Mouse (Mus musculus) liver, embryonic 14.5 days (tissue): ENCODE data around the gene Pigf. TPM values are rescaled to one million over a fixed set of nuclear protein-coding genes. Genes with fewer than 3 reads are reported as not detected.
A peak's percentile ranks its signal among the peaks of the same experiment; 100 is the strongest.
"Not testable (repeated sequence)": the region's sequence is repeated elsewhere in the genome, so short reads cannot be mapped to it uniquely, and the experiment has no call there.

ENCODE experiments used
- ATAC-seq: fragments of 200-750 bp; cut with Nextera tagmentation; 2 replicates; pipeline ENCODE4 v1.8.0; 2017; ENCODE audit warnings: moderate number of reproducible peaks, mild to moderate bottlenecking, moderate library complexity; ENCODE audit not compliant: insufficient read depth
- DNase-seq, 3 experiments: peaks; one replicate each; pipeline ENCODE4 v3.0.0-alpha.2; 2012 to 2013; ENCODE audit warnings: low read depth in 3 of 3, low spot score in 3 of 3
- H3K27ac ChIP-seq: fragments of 300-500 bp; sonication (generic); 2 replicates; pipeline ENCODE4 v1.5.1; 2014; ENCODE audit warnings: moderate library complexity, mild to moderate bottlenecking, control low read depth, inconsistent platforms
- H3K27me3 ChIP-seq: fragments of 300-500 bp; sonication (generic); 2 replicates; pipeline ENCODE4 v1.6.1; 2014; ENCODE audit warnings: mild to moderate bottlenecking, low read length, moderate library complexity; ENCODE audit not compliant: control insufficient read depth, insufficient read depth
- H3K36me3 ChIP-seq: fragments of 300-500 bp; sonication (generic); replicated peaks from 2 replicates; pipeline ENCODE4 v1.6.1; 2014; ENCODE audit warnings: low read depth; ENCODE audit not compliant: control insufficient read depth, insufficient read depth
- H3K4me1 ChIP-seq, 2 experiments: fragments of 200-500 bp in 1 of 2; fragments of 300-500 bp in 1 of 2; sonication (generic) in 1 of 2; replicated peaks; 2 replicates each; pipeline ENCODE4 v1.6.1; 2012 to 2014; ENCODE audit warnings: antibody characterized with exemption in 1 of 2, inconsistent platforms in 1 of 2, low read length in 1 of 2; ENCODE audit not compliant: control insufficient read depth in 2 of 2, insufficient read depth in 2 of 2
- H3K4me2 ChIP-seq: fragments of 300-500 bp; sonication (generic); 2 replicates; pipeline ENCODE4 v1.6.1; 2014; ENCODE audit warnings: low read depth, mild to moderate bottlenecking, control low read depth, moderate library complexity
- H3K4me3 ChIP-seq, 2 experiments: fragments of 200-500 bp in 1 of 2; fragments of 300-500 bp in 1 of 2; sonication (generic) in 1 of 2; 2 replicates each; pipeline ENCODE4 v1.5.1; 2012 to 2014; ENCODE audit warnings: low read depth in 2 of 2, low read length in 2 of 2, mild to moderate bottlenecking in 2 of 2, control low read depth in 1 of 2, inconsistent platforms in 1 of 2, moderate library complexity in 1 of 2; ENCODE audit not compliant: insufficient read depth in 1 of 2
- H3K9ac ChIP-seq: fragments of 300-500 bp; sonication (generic); replicated peaks from 2 replicates; pipeline ENCODE4 v1.6.1; 2014; ENCODE audit warnings: mild to moderate bottlenecking, control low read depth, moderate library complexity
- H3K9me3 ChIP-seq: fragments of 300-500 bp; sonication (generic); 2 replicates; pipeline ENCODE4 v1.6.1; 2016; ENCODE audit warnings: low read length, mixed read lengths; ENCODE audit not compliant: control insufficient read depth
- CTCF ChIP-seq: IDR thresholded peaks from 2 replicates; pipeline ENCODE4 v1.5.1; 2016; ENCODE audit warnings: antibody characterized with exemption, low read depth, control low read depth
- EP300 ChIP-seq: IDR thresholded peaks from 2 replicates; pipeline ENCODE4 v1.6.1; 2016; ENCODE audit warnings: antibody characterized with exemption, low read depth
- WGBS: fragments of 180-500 bp; shearing (Covaris S2); extraction: QIAGEN DNeasy Blood & Tissue Kit; methylation state at CpG from one replicate; pipeline ENCODE4 v1.1.7; 2014; ENCODE audit not compliant: insufficient replicate concordance; 5-methylcytosine and 5-hydroxymethylcytosine counted together
- polyA plus RNA-seq, 2 experiments: library from polyadenylated mRNA; depleted of rRNA in 1 of 2; stranded (reverse) in 1 of 2; unstranded in 1 of 2; fragments of >200 nt; fragmentation: Nextera tagmentation in 1 of 2; extraction: Ambion mirVana in 1 of 2; gene quantifications; 2 replicates each; pipeline versions ENCODE4 v1.2.1 to v1.2.3; 2012 to 2014

Gene Pigf
- polyA plus RNA-seq (2012; rRNA removed) (6.8 and 8.7 TPM in 2 replicates), polyA plus RNA-seq (2014; fragmentation: Nextera tagmentation; extraction: Ambion mirVana) (14.6 and 16.1 TPM in 2 replicates)

GRCm38 (mm10) chr17:87025269-87025949, at the start of gene Pigf, which contains the start of gene Cript:
Gene Pigf (minus strand): TSS chr17:87025406.
Gene Cript (plus strand): TSS chr17:87025550.
- H3K27ac ChIP-seq: peak within 1 kb of the TSS; percentile 41
- H3K27me3 ChIP-seq: no peaks in the 10 kb centered on the region
- no peaks in the 10 kb centered on the region for H3K36me3 ChIP-seq
- peak within 1 kb of the TSS; percentile 82 for H3K4me2 ChIP-seq
- peak; percentile 99 for ATAC-seq
- peak within 1 kb of the TSS; percentile 81 for H3K9ac ChIP-seq
- no peaks in the 10 kb centered on the region for H3K9me3 ChIP-seq
- DNase-seq: peak; percentile 96 to 97 (median 96)
- peak within 1 kb of the TSS; percentile 89 to 97 for H3K4me3 ChIP-seq
- no peak for TF ChIP-seq EP300
- TF ChIP-seq CTCF: 0 out of 2 replicates have a peak, but pooled peaks have one; percentile 9
- peaks cover 6 to 15% of the 10 kb centered on the region in 2 experiments for H3K4me1 ChIP-seq
- WGBS: under 1% methylated on average over 43 of the region's 43 CpGs

- Histone ChIP-seq H3K4me3 (no peak overlapping the region), H3K27ac (no peak overlapping the region), H3K27me3 (no peaks in the 10 kb centered on the region), H3K9me3 (no peaks in the 10 kb centered on the region), H3K36me3 (no peaks in the 10 kb centered on the region), H3K4me2 (no peak overlapping the region), H3K4me1 (no peaks in the 10 kb centered on the region), H3K9ac (no peak overlapping the region)
- no peak for DNase-seq
- no peak for ATAC-seq
- no peak for TF ChIP-seq EP300
- no peak for TF ChIP-seq CTCF
Measured at GRCm38 (mm10) chr17:87073470-87073869, 48.3 kb upstream of the Pigf start.

DNA sequence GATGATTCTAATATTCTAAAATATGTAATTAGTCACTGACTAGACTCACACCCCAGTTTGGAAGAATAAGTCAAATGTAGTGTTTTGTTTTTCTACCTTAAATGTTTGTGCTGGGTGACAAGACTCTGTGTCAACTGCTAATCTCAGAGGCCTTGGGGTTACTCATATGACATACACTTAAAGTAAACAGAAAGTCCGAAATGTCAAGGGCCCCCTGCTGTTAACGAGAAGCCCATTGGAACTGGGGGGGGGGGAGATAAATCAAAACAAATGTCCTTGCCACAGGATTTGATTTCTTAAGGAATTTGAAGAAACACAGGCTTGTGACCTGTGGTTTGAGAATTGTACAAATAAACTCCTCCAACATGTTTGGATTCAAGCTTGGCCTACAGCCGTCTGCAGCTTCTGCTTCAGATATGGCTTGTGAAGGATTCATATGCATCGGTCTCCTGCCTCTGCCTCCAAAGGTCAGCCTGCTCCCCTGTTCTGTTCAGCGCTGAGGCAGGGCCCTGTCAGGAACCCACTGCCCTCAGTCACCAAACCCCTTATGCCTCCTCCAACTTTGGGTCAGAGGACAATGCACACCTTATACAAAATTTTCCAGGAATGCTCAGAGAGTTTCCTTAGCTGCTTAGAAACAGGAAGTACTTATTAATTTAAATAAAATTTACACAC, 47.7 kb upstream of the Pigf start:
- no peak for TF ChIP-seq EP300
- TF ChIP-seq CTCF: no peak
- no peaks in the 10 kb centered on the region for H3K4me1 ChIP-seq
- H3K4me2 ChIP-seq: no peak overlapping the region
- DNase-seq (no peak), ATAC-seq (no peak)
- no peaks in the 10 kb centered on the region for H3K36me3 ChIP-seq
- H3K9me3 ChIP-seq: no peaks in the 10 kb centered on the region
- H3K9ac ChIP-seq: no peak overlapping the region
- 72% methylated on average over 5 of the region's 5 CpGs for WGBS
- no peak overlapping the region for H3K27ac ChIP-seq
- no peaks in the 10 kb centered on the region for H3K27me3 ChIP-seq
- H3K4me3 ChIP-seq: no peak overlapping the region

DNA sequence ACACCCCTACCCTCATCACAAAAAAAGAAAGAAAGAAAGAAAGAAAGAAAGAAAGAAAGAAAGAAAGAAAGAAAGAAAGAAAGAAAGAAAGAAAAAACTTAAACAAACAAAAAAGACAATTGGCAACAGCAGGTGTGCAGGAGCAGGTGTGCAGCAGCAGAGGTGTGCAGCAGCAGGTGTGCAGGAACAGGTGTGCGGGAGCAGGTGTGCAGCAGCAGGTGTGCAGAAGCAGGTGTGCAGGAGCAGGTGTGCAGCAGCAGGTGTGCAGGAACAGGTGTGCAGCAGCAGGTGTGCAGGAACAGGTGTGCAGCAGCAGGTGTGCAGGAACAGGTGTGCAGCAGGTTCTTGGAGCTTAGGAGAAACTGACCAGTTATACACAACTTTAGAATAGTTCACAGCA, 47.0 kb upstream of the Pigf start:
- not testable (repeated sequence) for H3K4me1 ChIP-seq, H3K27me3 ChIP-seq, H3K9me3 ChIP-seq, H3K9ac ChIP-seq, H3K4me3 ChIP-seq, ATAC-seq, DNase-seq, H3K4me2 ChIP-seq, H3K27ac ChIP-seq, H3K36me3 ChIP-seq
- 83% methylated on average over 1 of the region's 1 CpGs for WGBS

DNA sequence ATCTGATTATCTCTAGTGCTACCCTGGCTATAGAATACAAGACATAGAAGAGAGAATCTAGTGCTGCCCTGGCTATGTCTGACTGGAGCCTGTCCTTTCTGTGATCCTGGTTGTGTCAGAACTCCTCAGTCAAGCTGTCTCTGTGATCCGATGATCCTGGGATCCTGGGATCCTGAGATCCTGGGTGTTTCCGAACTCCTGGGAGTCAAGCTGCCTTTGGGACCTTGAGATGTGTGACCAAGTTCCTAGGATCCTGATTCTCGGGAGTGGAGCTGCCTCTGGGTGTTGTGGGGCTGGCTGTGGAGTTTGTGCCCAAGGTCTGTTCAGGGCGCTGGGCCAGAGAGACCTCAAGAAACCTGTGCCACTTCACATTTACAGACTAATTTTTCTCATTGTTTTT, 43.8 kb upstream of the Pigf start:
- H3K4me2 ChIP-seq: no peak overlapping the region
- H3K36me3 ChIP-seq: no peaks in the 10 kb centered on the region
- no peak for ATAC-seq
- no peak overlapping the region for H3K4me3 ChIP-seq
- no peak overlapping the region for H3K9ac ChIP-seq
- no peaks in the 10 kb centered on the region for H3K4me1 ChIP-seq
- 56% methylated on average over 4 of the region's 4 CpGs for WGBS
- no peaks in the 10 kb centered on the region for H3K27me3 ChIP-seq
- no peak for DNase-seq
- no peak overlapping the region for H3K27ac ChIP-seq
- H3K9me3 ChIP-seq: no peaks in the 10 kb centered on the region
- TF ChIP-seq CTCF: no peak
- no peak for TF ChIP-seq EP300
